Mouse (Mus musculus): ENCODE data around the gene Pdzd11. TPM values are rescaled to one million over a fixed set of nuclear protein-coding genes. Genes with fewer than 3 reads are reported as not detected.

Gene Pdzd11
- polyA plus RNA-seq (2016; fragmentation: Nextera tagmentation; extraction: Ambion mirVana) = 90.1 and 92.0 TPM in 2 replicates

DNA sequence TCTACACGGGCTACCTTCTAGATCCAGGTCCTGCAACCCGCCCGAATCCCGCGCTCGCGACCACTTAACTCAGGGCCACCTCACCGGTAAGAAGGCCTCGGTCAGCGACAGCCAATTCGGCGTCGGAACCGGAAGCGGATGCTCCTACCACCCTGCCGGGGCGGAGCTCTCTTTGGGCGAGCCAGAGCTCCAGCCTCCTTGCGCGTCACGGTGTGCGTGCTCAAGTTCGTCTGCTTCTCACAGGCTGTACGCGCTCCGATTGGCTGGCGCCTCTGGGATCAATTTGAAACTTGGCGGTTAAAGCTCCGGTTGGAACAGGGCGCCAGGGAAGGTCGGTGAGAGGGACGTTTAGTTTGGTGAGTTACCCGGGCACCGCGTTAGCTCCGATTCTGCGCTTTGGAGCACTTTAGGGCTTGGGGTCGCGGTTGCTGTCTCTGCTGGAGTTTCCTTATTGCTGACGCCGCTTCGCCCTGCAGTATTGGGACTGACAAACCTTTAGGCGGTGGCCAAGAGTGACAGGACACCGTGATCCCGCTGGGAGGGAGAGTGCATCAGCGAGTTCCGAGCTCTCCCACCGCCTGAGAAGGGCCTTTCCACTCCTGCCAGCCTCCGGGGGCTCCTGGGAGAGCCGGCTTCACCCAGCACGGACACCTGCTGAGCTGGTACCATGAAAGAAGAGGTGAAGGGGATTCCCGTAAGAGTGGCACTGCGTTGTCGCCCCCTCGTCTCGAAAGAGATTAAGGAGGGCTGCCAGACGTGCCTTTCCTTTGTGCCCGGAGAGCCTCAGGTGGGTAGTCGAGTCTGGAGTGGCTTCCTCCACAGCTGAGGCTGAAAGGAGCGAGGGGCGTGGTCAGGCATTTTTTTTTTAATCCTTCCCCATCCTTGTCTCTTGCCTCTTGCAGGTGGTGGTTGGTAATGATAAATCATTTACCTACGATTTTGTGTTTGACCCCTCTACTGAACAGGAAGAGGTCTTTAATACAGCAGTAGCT, at the start of gene Pdzd11:
Gene Pdzd11, minus strand, starts transcription at position 767 of the 992 bp plus-strand sequence.
- Histone ChIP-seq H3K9ac (peak within 1 kb of the TSS; percentile 90), H3K9me3 (replicated peaks) (no peaks in the 10 kb centered on the region)
- ATAC-seq (ENCODE audit: insufficient number of reproducible peaks, low FRiP score) = peak; percentile 99

DNA sequence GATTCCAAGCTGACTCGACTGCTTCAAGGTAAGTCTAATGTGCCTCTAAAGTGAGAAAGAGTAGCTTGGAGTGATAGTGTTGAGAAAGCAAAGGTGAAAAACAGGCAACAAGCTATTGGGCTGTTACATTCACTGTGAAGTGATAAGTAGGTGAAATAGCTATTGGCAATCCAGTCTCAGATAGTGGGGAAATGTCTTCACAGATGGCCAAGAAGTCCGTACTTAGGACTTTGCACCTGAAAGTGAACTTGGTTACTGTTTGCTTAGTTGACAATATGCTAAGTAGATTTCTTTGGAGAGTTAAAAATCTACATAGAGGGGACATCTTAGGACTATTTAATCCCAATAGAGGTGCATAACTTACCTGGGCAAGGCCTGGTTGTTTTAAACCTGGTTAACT, 38.5 kb upstream of the Pdzd11 start:
- H3K4me3 ChIP-seq = no peak overlapping the region
- no peaks in the 10 kb centered on the region for H3K4me1 ChIP-seq (replicated peaks)
- H3K27me3 ChIP-seq (replicated peaks) = no peaks in the 10 kb centered on the region
- peaks cover 9% of the 10 kb centered on the region; the same call in 1 of the 2 replicates for H3K36me3 ChIP-seq
- ATAC-seq (ENCODE audit: insufficient number of reproducible peaks, low FRiP score) = no peak
- no peak overlapping the region for H3K4me2 ChIP-seq
- no peak overlapping the region for H3K9ac ChIP-seq
- H3K9me3 ChIP-seq (replicated peaks) = no peaks in the 10 kb centered on the region
- no peak overlapping the region for H3K27ac ChIP-seq (ENCODE audit: poor library complexity, severe bottlenecking)
- WGBS = 81% methylated on average over 2 of the region's 2 CpGs

More for the DNA sequence above, at the start of gene Pdzd11:
- Histone ChIP-seq H3K4me1 (replicated peaks) (peaks cover 7% of the 10 kb centered on the region; the same call in 1 of the 2 replicates), H3K4me2 (peak within 1 kb of the TSS; percentile 70), H3K27ac (ENCODE audit: poor library complexity, severe bottlenecking) (peak within 1 kb of the TSS; percentile 85), H3K36me3 (peaks cover 11% of the 10 kb centered on the region), H3K4me3 (peak within 1 kb of the TSS; percentile 65), H3K27me3 (replicated peaks) (no peaks in the 10 kb centered on the region)
- WGBS = 18% methylated on average over 62 of the region's 62 CpGs

DNA sequence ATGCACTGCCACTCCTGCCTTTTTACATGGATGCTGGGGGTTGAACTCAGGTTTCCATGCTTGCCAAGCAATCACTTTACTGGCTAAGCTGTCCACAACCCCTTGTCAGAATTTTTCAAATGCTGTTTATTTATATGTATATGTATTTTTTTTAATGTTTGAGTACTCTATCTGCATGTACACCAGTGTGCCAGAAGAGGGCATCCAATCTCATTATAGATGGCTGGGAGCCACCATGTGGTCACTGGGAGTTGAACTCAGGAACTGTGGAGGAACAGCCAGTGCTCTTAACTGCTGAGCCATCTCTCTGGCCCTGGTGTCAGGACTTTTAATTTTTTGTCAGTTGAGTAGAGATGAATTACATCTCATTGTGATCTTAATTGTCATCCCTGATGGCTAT, 26.5 kb upstream of the Pdzd11 start:
- ATAC-seq (ENCODE audit: insufficient number of reproducible peaks, low FRiP score) = no peak
- no peaks in the 10 kb centered on the region for H3K4me1 ChIP-seq (replicated peaks)
- no peak overlapping the region for H3K9ac ChIP-seq
- H3K36me3 ChIP-seq = 0 out of 2 replicates have a peak, but pooled peaks cover 6% of the 10 kb centered on the region
- H3K27ac ChIP-seq (ENCODE audit: poor library complexity, severe bottlenecking) = no peak overlapping the region
- no peaks in the 10 kb centered on the region for H3K9me3 ChIP-seq (replicated peaks)
- H3K4me3 ChIP-seq = no peak overlapping the region
- no peak overlapping the region for H3K4me2 ChIP-seq
- no peaks in the 10 kb centered on the region for H3K27me3 ChIP-seq (replicated peaks)

DNA sequence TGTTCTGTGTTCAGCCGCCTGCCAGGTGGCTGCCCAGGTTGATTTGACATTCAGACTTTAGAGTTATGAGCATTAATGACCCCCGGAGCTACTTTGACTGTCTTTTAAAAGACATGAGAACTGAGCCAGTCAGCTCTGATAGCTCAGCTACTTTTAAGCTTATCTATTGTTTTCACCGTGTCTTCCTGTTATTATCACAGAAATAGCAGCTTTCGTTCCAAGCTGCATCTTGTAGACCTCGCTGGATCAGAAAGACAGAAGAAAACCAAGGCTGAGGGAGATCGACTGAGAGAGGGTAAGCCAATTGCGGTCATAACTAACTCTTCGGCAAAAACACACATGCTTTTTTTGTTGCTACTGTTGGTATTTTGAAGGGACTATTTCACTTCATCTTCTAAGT, 12.1 kb upstream of the Pdzd11 start:
- Histone ChIP-seq H3K4me1 (replicated peaks) (no peaks in the 10 kb centered on the region), H3K9ac (no peak overlapping the region), H3K4me2 (no peak overlapping the region), H3K27ac (ENCODE audit: poor library complexity, severe bottlenecking) (no peak overlapping the region), H3K36me3 (peaks cover 33% of the 10 kb centered on the region), H3K9me3 (replicated peaks) (no peaks in the 10 kb centered on the region), H3K27me3 (replicated peaks) (no peaks in the 10 kb centered on the region), H3K4me3 (no peak overlapping the region)
- no peak for ATAC-seq (ENCODE audit: insufficient number of reproducible peaks, low FRiP score)
- 81% methylated on average over 8 of the region's 8 CpGs for WGBS

DNA sequence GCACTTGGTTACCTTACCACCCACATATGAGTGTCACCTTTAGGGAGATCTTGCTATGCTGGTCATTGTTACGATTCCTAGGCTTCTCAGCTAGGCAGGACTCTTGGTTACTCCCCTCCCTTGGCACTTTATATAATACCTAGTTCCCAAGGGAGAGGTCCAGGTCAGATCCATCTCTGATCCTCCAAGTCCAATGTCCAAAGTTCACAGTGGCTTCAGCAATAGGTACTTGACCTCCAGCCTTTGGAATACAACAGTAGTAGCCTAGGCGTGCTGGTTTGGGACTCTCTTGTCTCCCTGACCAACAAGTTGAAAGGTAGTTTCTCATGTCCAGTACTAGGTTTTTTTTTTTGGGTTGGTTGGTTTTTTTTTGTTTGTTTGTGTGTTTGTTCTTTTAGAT, 2.7 kb upstream of the Pdzd11 start:
- no peak for ATAC-seq (ENCODE audit: insufficient number of reproducible peaks, low FRiP score)
- no peaks in the 10 kb centered on the region for H3K9me3 ChIP-seq (replicated peaks)
- H3K4me3 ChIP-seq = no peak overlapping the region
- peaks cover 7% of the 10 kb centered on the region; the same call in 1 of the 2 replicates for H3K4me1 ChIP-seq (replicated peaks)
- no peaks in the 10 kb centered on the region for H3K27me3 ChIP-seq (replicated peaks)
- H3K27ac ChIP-seq (ENCODE audit: poor library complexity, severe bottlenecking) = no peak overlapping the region
- no peak overlapping the region for H3K4me2 ChIP-seq
- WGBS = 83% methylated on average over 2 of the region's 2 CpGs
- peaks cover 10% of the 10 kb centered on the region; the same call in 1 of the 2 replicates for H3K36me3 ChIP-seq
- no peak overlapping the region for H3K9ac ChIP-seq

DNA sequence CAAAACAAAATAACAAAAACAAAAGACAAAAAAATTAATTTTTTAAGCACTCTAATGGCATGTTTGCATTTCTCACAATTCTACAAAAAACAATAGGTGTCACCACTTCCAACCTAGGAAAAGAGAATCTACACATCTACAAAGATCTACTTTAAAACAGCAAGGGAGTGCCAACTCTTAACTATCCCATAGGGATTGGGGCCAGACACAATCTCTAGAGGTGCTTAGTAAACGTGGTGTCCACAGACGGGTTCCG, 894 bp downstream of the Pdzd11 start, which contains the start of gene Kif4:
Gene Kif4, plus strand, starts transcription at position 192 of the 256 bp plus-strand sequence.
- Histone ChIP-seq H3K4me2 (peak within 1 kb of the TSS; percentile 70), H3K27me3 (replicated peaks) (no peaks in the 10 kb centered on the region), H3K4me1 (replicated peaks) (peaks cover 7% of the 10 kb centered on the region; the same call in 1 of the 2 replicates), H3K9ac (peak within 1 kb of the TSS; percentile 90), H3K36me3 (peaks cover 11% of the 10 kb centered on the region), H3K27ac (ENCODE audit: poor library complexity, severe bottlenecking) (peak within 1 kb of the TSS; percentile 85), H3K9me3 (replicated peaks) (no peaks in the 10 kb centered on the region), H3K4me3 (peak within 1 kb of the TSS; percentile 65)
- 22% methylated on average over 3 of the region's 3 CpGs for WGBS
- ATAC-seq (ENCODE audit: insufficient number of reproducible peaks, low FRiP score) = no peak

DNA sequence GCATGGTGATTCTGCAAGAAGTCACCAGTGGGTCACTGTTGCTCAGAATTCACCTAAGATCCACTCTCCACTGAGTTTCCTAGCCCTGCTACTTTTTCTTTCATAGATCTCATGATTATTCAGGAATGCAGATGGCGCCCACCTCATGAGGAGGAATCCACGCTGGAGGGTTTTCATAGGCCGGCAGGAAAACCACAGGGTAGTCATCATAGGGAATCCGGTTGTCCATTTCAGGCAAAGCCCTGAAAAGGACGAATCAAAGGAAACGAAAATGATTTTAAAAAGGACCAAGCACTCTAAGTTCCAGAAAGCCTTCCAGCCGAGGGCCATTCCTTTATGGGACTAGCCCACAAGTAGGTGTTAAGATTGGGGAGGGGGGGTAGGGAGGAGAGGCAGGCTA, 1.2 kb downstream of the Pdzd11 start:
- Histone ChIP-seq H3K9me3 (replicated peaks) (no peaks in the 10 kb centered on the region), H3K27me3 (replicated peaks) (no peaks in the 10 kb centered on the region), H3K9ac (peak overlapping the region; percentile 71), H3K4me1 (replicated peaks) (peaks cover 7% of the 10 kb centered on the region; the same call in 1 of the 2 replicates), H3K4me3 (peak overlapping the region; percentile 65), H3K36me3 (peaks cover 11% of the 10 kb centered on the region), H3K27ac (ENCODE audit: poor library complexity, severe bottlenecking) (no peak overlapping the region), H3K4me2 (peak overlapping the region; percentile 66)
- ATAC-seq (ENCODE audit: insufficient number of reproducible peaks, low FRiP score) = no peak
- 30% methylated on average over 7 of the region's 7 CpGs for WGBS

DNA sequence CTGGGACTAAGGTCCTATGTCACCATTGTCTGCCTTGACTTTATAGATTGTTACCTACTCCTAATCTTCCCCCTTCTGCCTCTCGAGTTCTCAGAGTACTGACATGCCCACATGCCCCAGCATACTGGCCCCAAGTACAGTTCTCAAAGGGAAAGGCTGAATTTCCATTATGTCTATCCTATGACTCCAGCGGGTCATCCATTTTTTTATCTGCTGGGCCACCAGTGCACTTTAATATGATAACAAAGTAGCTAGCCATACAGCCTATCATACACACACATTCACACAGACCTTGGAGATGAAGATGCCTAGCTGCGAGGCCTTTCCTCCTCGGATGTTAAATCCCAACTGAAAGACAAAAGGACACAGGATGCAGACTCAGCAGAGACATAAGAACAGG, 2.1 kb downstream of the Pdzd11 start:
- WGBS = 83% methylated on average over 4 of the region's 4 CpGs
- no peak overlapping the region for H3K4me2 ChIP-seq
- H3K36me3 ChIP-seq = peaks cover 11% of the 10 kb centered on the region

DNA sequence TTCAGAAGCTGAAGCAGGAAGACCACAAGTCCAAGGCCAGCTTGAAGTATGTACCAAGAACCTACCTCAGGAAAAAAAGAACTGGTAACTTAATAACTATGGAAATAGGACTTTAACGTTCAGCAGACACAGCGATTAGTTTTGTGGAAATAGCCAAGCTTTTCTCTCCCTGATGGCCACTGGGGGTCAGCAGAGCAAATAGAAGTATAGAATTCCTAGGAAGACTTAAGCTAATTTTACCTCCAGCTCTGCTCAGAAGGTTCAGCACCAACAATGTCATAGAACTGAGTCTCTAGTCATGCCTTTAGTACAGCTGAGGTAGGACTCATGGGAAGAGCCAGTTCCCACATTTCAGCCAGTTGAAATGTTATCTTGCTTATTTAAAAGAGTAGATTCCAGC, 5.0 kb downstream of the Pdzd11 start:
- no peak for ATAC-seq (ENCODE audit: insufficient number of reproducible peaks, low FRiP score)
- peaks cover 4% of the 10 kb centered on the region; the same call in 1 of the 2 replicates for H3K4me1 ChIP-seq (replicated peaks)
- no peak overlapping the region for H3K4me2 ChIP-seq
- no peaks in the 10 kb centered on the region for H3K9me3 ChIP-seq (replicated peaks)
- no peak overlapping the region for H3K9ac ChIP-seq
- 70% methylated on average over 2 of the region's 2 CpGs for WGBS
- no peaks in the 10 kb centered on the region; the same call in 1 of the 2 replicates for H3K27me3 ChIP-seq (replicated peaks)
- H3K4me3 ChIP-seq = no peak overlapping the region
- H3K36me3 ChIP-seq = peaks cover 11% of the 10 kb centered on the region
- H3K27ac ChIP-seq (ENCODE audit: poor library complexity, severe bottlenecking) = no peak overlapping the region

More for the DNA sequence above, 2.1 kb downstream of the Pdzd11 start:
- Histone ChIP-seq H3K27me3 (replicated peaks) (no peaks in the 10 kb centered on the region), H3K4me1 (replicated peaks) (peaks cover 7% of the 10 kb centered on the region; the same call in 1 of the 2 replicates), H3K9me3 (replicated peaks) (no peaks in the 10 kb centered on the region), H3K9ac (no peak overlapping the region), H3K27ac (ENCODE audit: poor library complexity, severe bottlenecking) (no peak overlapping the region), H3K4me3 (no peak overlapping the region)
- ATAC-seq (ENCODE audit: insufficient number of reproducible peaks, low FRiP score) = no peak

DNA sequence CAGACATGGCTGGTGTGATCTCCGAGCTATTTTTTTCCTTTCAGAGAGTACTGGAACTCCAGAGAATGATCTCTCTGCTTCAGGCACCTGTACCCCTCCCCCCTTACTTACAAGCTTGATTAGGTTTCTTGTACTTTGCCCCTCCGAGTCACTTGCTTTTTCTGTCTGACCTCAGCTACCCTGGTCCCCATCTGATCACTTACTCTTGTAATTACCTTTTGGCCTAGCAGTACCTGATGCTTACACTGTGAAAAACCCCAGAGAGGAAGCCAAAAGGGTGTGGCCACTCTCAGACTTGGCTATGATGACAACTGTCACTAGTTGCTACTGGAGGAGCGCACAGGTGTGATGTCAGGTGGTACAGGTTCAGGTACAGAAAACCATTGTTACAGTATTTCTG, 7.9 kb downstream of the Pdzd11 start:
- H3K36me3 ChIP-seq = peaks cover 8% of the 10 kb centered on the region
- H3K4me2 ChIP-seq = no peak overlapping the region
- WGBS = 54% methylated on average over 3 of the region's 3 CpGs
- H3K4me3 ChIP-seq = no peak overlapping the region
- H3K27me3 ChIP-seq (replicated peaks) = no peaks in the 10 kb centered on the region; the same call in 1 of the 2 replicates
- H3K27ac ChIP-seq (ENCODE audit: poor library complexity, severe bottlenecking) = no peak overlapping the region
- ATAC-seq (ENCODE audit: insufficient number of reproducible peaks, low FRiP score) = no peak
- no peak overlapping the region for H3K9ac ChIP-seq
- H3K4me1 ChIP-seq (replicated peaks) = no peaks in the 10 kb centered on the region
- no peaks in the 10 kb centered on the region for H3K9me3 ChIP-seq (replicated peaks)

DNA sequence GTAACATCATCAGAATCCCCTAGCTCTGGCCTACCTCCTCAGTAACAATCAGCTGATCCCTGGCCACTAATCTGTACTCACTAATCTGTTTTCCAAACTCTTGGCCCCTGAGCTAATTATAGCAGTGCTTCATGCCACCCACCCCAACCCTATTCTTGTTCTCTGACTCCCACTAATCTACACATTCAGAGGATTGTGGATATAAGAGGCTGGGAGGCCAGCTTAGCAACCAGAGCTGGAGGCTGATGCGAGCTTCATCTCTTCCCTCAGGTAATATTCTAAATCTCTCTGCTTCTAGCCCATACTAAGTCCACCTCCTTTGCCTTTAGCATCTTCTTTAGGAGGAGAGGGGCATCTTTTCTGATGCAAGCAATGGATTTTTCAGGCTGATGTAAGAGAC, 21.1 kb downstream of the Pdzd11 start, which contains the start of gene Arr3:
Gene Arr3, plus strand, starts transcription at position 184 of the 400 bp plus-strand sequence.
- Histone ChIP-seq H3K27me3 (replicated peaks) (no peaks in the 10 kb centered on the region), H3K27ac (ENCODE audit: poor library complexity, severe bottlenecking) (no peak within 1 kb of the TSS), H3K36me3 (no peaks in the 10 kb centered on the region), H3K4me3 (no peak within 1 kb of the TSS), H3K4me1 (replicated peaks) (peaks cover 6% of the 10 kb centered on the region; the same call in 1 of the 2 replicates), H3K9ac (no peak within 1 kb of the TSS), H3K4me2 (no peak within 1 kb of the TSS), H3K9me3 (replicated peaks) (no peaks in the 10 kb centered on the region)
- WGBS = 50% methylated on average over 1 of the region's 1 CpGs
- no peak for ATAC-seq (ENCODE audit: insufficient number of reproducible peaks, low FRiP score)

Data from heart, embryonic 12.5 days (tissue).